Mouse (Mus musculus) adrenal gland, adult 2 months (tissue): ENCODE measurements around the gene Eps8l3. TPM values are rescaled to one million over a fixed set of nuclear protein-coding genes. Genes with fewer than 3 reads are reported as not detected.
"Not testable (repeated sequence)": the region's sequence is repeated elsewhere in the genome, so short reads cannot be mapped to it uniquely, and the experiment has no call there.

Experiments
- DNase-seq: peaks from one replicate; pipeline ENCODE4 v3.0.0; 2021
- polyA plus RNA-seq: library from polyadenylated mRNA; depleted of rRNA; stranded (reverse); fragments of >200 nt; gene quantifications from 2 replicates; pipeline ENCODE4 v1.2.3, GENCODE M21; 2012
- total RNA-seq, 2 experiments: library from RNA; stranded (reverse); gene quantifications; 2 replicates each; pipeline ENCODE4 v1.2.3; 2021

Gene Eps8l3
- total and polyA plus RNA-seq, 3 experiments: not detected

DNA sequence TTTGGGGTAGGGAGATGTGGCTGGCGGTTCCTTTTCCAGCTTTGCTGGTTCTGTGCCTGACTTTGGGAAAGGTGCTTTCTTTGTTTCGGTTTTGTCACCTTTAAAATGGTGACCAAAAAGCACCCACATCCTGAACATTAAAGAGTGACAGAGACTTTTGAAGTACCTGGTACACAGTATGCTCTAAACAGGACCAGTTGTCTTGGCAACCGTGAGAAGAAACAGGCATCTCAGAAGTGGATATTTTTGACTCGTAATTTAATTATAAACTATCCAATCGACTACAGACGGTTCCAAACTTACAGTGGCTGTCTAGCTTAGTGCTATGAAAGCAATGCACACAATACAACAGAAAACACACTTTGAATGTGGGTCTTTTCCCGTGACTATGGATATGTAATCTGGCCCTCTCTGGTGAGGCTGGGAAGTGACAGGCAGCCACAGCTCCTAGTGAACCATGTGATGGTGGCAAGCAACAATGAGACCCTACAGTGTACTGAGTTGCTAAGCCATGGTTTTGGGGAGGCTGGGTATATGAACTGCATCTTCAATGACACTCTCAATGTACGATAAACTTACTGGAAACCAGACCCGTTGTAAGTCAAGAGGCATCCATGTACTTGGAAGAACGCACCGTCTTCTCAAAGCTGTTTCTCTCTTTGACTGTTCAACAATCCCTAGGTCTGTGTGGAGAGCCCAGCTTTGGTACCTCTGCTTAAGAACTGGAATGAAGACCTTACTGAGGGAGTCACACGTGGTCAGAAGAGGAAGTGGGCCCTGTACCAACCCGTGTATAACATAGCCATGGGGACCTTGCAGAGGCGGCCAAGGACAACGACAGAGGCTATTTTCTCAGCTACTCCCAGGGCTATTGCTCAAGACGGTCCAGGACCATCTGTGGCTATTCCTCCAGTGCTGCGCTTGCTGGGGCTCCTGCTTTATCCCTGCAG, 23.5 kb upstream of the Eps8l3 start:
- no peak for DNase-seq

DNA sequence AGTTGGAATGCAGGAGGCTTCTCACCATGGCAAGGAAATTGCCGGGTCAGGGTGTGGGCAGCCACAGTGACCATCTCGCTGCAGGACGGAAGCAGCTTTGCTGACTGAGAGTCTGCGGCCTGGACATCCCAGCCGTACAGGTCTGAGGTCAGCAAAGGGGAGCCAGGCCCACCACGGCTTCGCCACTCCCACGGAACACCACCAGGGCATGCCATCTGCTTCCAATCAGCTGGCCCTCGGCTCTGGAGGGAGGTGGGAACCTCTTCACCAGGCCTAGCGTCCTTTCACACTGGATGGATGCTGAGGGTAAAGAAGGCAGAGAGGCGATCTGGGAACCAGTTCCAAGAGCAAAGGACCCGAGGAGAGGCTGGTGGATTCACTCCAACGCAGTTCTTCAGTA, 21.7 kb upstream of the Eps8l3 start:
- DNase-seq: no peak

- DNase-seq: no peak
Observed at GRCm38 (mm10) chr3:107857646-107858045, 19.4 kb upstream of the Eps8l3 start.

GRCm38 (mm10) chr3:107861483-107861882, 15.5 kb upstream of the Eps8l3 start:
- not testable (repeated sequence) for DNase-seq

GRCm38 (mm10) chr3:107862471-107862870, 14.6 kb upstream of the Eps8l3 start:
- DNase-seq: no peak

- no peak for DNase-seq
Observed at GRCm38 (mm10) chr3:107863471-107863870, 13.6 kb upstream of the Eps8l3 start.

GRCm38 (mm10) chr3:107863898-107864603, 13.0 kb upstream of the Eps8l3 start:
- peak; percentile 85 for DNase-seq

DNA sequence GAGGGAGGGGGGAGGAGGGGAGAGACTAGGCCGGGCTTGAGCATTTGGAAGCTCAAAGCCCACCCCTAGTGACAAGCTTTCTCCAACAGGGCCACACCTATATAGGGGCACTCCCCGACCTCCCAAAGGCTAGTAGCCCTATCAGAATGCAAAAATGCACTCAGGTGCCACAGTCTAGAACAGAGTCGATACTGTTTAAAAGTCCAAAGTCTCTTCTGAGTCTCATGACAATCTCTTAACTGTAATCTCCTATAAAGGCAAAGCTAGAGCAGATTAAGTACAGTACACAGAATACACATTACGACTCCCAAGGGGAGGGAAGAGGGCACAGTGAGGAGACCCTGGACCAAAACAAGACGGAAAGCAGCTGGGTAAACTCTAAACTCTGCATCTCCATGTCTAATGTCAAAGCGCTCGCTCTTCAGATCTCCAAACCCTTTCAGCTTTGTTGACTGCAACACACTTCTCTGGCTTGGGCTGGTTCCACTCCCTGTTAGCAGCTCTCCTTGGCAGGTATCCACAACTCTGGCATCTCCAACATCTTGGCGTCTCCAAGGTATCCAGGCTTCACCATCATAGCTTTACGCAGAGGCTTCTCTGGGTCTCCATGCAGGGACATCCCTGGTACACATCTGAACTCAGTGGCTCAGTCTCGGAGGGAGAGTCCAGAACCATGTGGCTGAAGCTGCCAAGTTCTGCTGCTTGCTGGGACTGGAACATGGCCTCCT, 11.5 kb upstream of the Eps8l3 start:
- no peak for DNase-seq

- peak; percentile 83 for DNase-seq
Observed at GRCm38 (mm10) chr3:107867086-107867485, 9.9 kb upstream of the Eps8l3 start.

- DNase-seq: no peak
Observed at GRCm38 (mm10) chr3:107868452-107868851, 8.6 kb upstream of the Eps8l3 start.

DNA sequence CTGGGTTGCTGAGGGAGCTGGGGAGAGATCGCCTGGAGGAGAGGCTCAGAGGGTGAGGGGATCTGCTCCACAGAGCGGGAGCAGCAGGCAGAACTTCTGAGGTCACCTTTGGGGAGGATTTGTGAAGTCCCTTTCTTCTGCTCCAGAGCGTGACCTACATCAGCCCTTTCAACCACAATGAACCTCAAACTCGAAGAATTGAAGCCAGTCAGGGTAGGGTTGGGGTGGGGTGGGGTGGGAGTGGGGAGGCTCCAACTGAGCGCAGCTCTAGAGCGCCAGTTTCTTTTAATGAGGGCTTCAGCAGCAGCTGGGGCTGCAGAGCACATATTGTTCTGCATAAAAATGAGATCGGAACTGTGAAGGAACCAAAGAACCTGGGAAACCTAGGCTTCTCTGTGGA, 7.9 kb upstream of the Eps8l3 start:
- DNase-seq: no peak

DNA sequence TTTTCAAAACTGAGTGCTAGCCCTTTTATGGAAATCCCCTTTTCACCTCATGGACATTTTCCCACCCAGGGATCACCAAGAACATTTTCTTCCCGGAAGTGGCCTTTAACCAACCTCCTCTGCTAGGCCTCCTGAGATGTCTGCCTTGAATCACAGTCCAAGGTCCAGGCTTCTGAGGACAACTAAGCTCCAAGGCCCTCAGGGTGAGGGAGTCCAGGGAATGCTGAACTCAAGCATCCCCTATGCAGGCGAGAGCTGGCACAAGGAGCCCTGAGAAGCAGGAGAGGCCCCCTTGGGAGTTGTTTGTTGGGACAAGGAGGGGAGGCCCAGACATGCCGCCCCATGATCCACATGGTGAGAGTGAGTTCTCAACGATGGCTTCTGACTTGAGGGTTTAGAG, 7.1 kb upstream of the Eps8l3 start:
- no peak for DNase-seq

DNA sequence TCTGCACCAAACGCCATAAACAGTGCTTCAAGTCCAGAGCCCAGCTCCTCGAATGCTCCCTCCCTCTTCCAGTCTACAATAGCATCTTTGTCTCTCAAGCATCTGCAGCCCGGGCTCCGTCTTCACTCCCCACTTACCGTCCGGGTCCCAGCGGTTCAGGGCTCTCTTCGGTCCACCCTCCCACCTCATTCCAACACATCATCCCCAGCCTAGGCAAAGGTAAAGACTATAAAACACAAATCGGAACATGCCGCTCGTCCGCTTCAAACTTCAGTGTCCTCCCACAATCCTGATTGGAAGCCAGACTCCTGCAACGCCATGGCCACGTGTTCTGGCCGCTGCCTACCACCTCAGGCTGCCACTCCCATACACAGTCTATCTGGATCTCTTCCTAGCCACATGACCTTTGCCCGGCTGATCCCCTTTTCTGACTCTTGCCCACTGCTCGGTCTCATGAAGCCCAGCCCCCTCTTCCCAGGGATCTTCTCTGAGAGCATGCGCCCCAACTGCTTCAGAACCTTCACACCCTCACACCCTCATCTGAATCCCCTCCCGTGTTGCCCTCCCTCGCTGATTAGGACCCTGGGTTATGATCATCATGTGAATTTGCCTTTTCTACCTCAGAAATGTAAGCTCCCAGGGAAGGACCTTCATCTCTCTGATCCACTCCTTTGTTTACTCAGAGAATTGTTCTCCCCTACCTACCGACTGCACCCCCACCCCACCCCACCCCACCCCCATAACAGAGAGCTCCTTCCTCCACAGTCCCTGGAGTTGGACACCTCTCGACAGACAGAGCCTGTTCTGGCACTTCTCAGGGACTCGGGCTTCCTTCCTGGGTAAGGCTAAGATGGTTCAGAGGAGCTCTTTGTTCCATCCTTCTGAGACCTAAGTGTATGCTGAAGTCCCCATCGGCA, 3.4 kb upstream of the Eps8l3 start:
- no peak for DNase-seq

GRCm38 (mm10) chr3:107875231-107875630, 1.8 kb upstream of the Eps8l3 start:
- DNase-seq: no peak

GRCm38 (mm10) chr3:107877747-107878736, 1.0 kb downstream of the Eps8l3 start:
- no peak for DNase-seq

DNA sequence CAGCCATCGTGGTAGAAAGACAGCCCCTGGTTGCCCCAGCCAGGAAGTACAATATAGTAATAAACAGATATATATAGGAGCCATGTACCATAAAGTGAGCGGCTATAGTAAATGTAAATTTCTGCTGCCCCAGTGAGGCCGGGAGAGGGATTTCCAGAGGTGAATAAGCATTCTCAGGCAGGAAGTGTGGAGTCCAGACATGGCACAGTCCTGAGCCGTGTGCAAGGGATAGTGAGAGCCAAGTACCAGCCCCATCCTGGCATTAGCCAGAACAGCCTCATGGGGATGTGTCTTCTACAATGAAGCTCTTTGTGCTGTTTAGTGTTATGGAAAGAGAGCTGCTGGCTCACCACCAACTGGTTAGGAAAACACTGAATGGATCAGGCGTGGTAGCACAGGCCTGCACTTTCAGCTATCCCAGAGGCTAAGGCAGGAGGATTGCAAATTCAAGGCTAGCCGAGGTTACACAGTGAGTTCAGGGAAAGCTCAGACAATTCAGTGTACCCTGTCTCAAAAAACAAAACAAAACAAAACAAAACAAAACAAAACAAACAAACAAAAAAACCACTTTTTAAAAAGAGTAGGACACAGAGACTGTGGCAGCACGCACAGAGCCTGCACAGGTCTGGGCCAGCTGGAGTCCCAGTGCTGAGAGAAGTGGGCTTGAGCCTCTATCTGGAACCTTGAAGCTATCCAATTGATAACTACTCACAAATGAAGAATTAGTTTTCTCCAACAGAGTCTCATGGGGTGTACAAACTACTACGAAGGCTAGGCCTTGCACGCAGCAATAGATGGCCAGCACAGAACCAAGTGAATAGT, 10.9 kb downstream of the Eps8l3 start:
- peak; percentile 5 for DNase-seq

DNA sequence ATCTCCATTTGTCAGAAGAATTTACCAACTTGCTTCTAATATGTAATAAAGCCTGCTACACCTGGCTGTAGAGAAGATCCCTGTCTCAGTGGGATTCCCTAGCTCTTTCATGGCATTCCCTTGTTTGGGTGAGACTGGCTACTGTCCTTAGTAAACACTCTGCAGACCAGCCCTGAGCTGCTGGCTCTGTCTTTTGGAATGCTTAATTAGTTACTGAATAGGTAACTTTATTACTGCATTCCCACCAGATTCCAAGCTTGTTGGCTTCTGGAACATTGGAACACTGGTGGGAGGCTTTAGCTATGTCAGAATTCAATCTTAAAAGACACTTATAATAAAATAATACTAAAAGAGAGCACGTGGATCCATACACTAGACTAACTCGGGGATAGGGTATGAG, 12.2 kb downstream of the Eps8l3 start:
- not testable (repeated sequence) for DNase-seq

DNA sequence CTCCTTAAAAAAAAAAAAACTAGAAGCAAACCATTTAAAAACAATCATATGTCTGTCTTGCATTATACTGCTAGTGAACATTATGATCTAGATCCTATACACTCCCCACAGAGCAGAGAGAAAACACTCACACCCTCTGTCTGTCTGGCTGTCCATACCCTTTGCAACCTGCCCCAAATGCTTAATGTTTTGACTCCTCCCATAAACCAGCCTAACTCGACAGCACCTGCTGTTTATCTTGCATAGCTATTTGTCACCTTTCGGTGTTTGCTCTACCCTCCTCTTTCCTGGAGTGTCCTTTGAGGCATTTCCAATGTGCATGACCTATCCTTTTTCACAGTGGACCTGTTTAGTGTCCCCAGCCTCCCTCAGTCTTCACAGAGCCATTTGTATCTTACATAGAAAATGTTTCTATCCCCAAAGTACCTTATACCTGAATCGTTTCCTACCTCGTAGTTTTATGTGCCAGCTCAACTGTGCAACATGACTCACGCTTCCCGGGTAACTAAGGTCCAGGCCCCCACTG, 18.2 kb downstream of the Eps8l3 start:
- no peak for DNase-seq
